Mouse (Mus musculus): ENCODE results near the gene Mybl2. TPM values are rescaled to one million over a fixed set of nuclear protein-coding genes. Genes with fewer than 3 reads are reported as not detected.
A peak's percentile ranks its signal among the peaks of the same experiment; 100 is the strongest.
"Not testable (repeated sequence)": the region's sequence is repeated elsewhere in the genome, so short reads cannot be mapped to it uniquely, and the experiment has no call there.

The Mybl2 gene
- total RNA-seq (2021) = 1 to 10 TPM; 1.3 to 2.5 TPM
- long read RNA-seq, experiment 1, partial matches to known transcripts = 0 of 1 reads
- long read RNA-seq, experiment 1, other reads (novel, unspliced or antisense) = 0 of 1 reads
- long read RNA-seq, experiment 2, partial matches to known transcripts = 1 of 1 reads
- long read RNA-seq, experiment 2, other reads (novel, unspliced or antisense) = 0 of 1 reads

DNA sequence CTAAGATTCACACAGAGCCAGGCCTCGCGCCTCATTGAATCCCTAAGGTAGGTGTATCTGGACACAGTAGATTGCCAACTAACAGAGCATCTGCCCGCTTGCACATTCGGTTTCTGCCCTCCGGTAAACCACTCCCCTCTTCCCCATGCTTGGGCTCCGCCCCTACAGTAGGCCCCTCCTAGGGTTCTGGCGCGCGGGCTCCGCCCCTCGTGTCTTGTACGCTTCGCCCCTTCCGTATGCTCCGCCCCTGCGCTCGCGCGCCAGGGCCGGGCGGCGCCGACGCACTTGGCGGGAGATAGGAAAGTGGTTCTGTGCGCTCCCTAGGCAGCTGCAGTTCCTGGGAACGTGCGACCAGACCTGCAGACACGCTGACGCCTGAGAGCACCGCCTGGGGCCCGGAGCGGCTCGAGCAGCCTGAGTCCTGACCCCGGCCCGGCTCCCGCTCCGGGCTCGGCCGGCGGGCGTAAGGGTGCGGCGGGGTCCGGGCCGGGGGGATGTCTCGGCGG lies at the start of gene Mybl2:
Mybl2 (plus strand) TSS at position 353 of the 506 bp plus-strand sequence.
- peak; percentile 93 for DNase-seq
- intact Hi-C loops (cut with DNase I; ENCODE audit: low total_unique reads) = no loop called here

DNA sequence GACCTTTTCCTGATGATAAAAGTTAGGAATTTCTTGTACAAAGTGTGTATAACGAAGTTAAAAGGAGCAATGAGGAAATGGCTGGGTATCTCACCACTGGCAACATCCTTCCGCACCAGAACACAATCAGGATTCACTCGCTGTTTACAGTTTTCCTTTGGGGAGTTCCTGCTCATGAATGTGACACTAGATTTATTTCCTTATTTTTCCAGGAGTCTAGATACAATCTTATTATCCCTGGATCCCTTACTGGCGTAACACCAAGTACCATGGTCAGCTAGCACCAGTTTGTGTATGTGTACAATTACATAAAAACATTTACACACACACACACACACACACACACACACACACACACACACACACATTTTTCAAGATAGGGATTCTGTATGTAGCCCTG lies 47.2 kb upstream of the Mybl2 start:
- DNase-seq = no peak
- intact Hi-C loops (cut with DNase I; ENCODE audit: low total_unique reads) = no loop called here

DNA sequence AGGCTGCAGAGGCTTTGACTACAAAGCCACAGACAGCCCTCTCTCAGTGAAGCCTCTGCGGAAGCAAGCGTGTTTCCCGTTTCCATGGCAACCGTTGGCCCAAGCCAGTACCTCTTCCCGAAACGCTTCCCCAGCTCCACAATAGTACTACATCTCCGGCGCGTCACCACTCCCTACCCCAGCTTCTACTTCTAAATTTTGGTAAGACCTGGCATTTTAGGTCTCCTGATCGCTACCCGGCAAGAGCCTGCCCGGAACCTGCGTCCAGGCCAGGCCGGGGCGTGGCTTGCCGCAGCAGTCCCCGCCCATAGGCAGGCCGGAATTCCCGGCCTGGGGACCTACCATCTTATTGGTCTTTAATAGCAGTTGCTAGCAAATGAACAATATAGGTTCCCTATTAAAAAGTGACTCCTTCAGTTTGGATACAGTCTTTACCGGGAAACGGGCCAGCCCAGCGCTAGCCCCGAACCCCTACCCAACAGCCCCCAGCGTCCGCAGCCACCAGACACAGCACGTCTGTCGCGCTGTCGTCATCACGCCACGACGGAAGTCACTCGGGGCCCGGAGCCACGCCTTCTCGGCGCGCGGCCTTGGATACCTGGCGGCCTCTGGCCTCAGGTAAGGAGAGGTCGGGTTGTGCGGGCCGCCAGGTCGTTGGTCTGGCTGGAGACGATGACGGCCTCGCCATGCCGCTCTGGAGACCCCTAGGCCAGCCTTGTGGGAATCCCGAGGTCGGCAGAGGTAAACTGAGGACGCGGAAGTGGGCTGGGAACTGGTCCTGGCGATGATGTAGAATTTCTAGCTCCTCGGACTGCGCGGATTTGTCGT lies 37.4 kb upstream of the Mybl2 start, which contains the start of gene Ift52:
Ift52 (plus strand) TSS at position 439 of the 828 bp plus-strand sequence.
- intact Hi-C loops (cut with DNase I; ENCODE audit: low total_unique reads) = no loop called here
- peak; percentile 89 for DNase-seq

DNA sequence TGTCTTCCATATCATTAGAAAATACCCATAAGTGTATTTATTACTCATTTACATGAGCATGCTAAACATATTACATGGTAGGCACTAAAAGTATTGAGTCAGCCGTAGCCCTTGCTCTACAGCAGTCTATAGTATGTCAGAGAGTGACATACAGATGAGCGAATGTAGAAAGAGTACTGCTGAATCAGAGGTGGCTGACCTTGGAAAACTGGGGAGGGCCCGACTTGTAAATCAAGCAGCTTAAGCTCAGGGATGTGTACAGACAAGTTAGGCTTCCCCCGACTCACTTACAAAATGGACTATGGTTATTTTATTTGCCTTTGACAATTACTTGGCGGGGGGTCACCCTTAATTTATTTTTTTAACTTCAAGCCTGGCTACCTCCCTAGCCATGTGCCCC lies 23.2 kb upstream of the Mybl2 start:
- intact Hi-C loops (cut with DNase I; ENCODE audit: low total_unique reads) = no loop called here
- DNase-seq = no peak

DNA sequence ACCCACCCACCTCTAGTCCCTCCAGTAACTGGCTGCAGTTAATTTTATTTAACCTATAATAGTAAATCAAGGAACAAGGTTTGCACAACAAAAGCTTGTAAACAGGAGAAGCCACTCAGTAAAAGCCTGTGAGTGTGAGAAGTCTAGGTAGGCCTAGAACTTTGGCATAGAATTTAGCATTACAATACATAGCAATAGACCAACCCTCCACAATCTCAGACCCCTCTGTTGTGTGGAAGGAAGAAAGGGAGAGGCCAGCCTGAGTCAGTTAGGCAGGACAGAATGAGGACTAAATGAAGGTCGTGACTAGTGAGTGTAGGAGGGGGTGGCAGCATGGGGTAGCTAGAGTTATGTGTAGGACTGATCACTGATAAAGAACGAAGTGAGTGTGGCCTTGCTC lies 22.7 kb upstream of the Mybl2 start:
- intact Hi-C loops (cut with DNase I; ENCODE audit: low total_unique reads) = no loop called here
- no peak for DNase-seq

DNA sequence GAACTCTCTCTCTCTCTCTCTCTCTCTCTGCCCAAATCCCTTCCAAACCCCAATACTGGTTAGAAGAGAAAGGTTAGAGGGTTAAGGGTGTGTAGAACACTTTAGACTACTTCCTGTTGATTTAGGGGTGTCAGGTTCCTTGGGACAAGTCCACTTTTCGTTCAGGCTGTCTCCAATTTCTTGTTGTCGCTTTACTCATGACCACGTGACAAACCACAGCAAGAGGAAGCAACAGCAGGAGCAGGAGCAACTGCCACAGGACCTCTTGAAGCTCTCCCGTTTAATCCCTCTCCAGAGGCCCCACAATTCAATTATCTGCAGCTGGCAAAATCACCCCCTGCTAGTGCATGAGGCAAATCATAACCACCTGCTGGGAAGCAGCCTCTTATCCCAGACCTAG lies 21.9 kb upstream of the Mybl2 start:
- intact Hi-C loops (cut with DNase I; ENCODE audit: low total_unique reads) = no loop called here

DNA sequence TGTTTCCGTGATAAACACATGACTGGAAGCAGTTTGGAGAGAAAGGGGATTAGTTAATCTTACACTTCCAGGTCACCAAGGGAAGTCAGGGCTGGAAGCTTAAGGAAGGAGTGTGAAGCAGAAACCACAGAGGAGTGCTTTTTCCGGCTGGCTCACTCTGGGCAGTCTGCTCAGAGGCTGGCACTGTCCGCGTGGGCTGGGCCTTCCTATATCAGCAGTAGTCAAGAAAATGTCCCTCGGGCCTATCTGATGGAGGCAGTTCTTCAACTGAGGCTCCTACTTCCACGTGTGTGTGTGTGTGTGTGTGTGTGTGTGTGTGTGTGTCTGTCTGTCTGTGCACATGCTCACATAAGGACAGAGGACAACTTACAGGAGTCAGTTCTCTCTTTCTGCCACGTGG lies 14.5 kb upstream of the Mybl2 start:
- no peak for DNase-seq
- intact Hi-C loops (cut with DNase I; ENCODE audit: low total_unique reads) = no loop called here

More for the DNA sequence above, 21.9 kb upstream of the Mybl2 start:
- DNase-seq = no peak

DNA sequence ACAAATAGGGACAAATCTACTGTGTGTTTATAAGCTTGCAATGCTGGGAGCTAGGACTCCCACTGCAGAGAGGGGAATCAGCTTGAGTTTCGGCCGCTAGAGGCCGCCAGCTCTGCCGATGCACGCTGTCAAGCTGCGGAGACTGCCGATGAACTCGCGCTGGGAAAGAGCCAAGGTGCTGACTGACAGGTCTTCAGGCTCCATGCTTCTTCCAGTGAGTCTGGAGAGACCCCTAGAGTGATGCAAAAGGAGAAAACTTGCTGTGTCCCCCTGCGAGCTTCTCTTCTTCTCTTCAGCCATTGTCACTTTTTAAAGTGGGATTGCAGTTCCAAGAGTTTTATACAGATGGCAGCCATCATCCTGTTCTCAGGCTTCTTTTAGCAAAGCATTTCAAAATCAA lies 6.4 kb upstream of the Mybl2 start:
- intact Hi-C loops (cut with DNase I; ENCODE audit: low total_unique reads) = no loop called here
- DNase-seq = peak; percentile 77

DNA sequence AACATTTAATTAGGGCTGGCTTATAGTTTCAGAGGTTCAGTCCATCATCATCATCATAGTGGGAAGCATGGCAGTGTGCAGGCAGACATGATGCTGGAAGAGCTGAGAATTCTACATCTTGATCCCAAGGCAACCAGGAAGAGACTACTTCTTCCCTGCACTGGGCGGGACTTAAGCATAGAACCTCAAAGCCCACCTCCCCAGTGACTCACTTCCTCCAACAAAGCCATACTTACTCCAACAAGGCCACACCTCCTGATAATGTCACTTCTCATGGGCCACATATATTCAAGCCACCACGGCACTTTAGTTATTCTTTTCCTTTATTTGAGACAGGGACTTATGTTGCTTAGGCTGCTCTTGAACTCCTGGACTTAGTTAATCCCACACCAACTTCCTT lies 5.4 kb upstream of the Mybl2 start:
- DNase-seq = no peak
- intact Hi-C loops (cut with DNase I; ENCODE audit: low total_unique reads) = no loop called here

DNA sequence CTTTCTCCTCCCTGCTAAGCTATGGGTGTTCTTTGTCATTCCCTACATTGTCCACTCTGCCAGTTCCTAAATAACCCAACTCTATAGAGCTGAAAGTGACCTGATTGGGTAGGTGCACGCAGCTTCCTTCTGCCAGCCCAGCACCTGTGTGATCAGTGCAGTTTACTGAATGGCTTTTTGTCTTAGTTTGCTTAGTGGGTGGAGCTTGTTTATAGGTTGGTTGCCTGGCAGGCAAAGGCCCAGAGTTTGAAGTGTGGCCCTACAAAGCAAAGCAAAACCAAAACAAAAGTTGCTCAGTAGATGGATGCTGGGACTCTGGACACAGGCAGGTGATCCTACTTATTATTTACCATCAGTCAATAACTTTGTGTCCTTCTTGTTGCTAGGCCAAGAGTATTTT lies 2.8 kb upstream of the Mybl2 start:
- intact Hi-C loops (cut with DNase I; ENCODE audit: low total_unique reads) = no loop called here

DNA sequence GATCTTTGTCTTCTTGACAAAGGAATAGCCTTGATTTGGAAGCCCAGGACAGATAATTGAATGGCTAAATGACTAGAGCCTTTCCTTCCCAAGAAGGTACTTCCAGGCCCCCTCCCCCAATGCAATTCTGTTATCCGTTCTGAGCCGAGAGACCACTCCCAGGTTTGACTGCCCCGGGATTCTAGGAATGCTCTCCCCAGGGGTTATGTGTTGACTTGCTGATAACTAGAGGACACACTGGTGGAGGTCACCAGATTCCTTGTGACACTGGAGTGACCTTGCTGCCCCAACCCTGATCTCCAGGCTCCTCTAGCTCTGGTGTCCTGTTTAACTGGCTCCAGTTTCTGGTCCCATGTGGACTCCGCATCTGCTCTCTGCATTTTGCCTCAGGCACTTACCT lies 2.4 kb upstream of the Mybl2 start:
- intact Hi-C loops (cut with DNase I; ENCODE audit: low total_unique reads) = no loop called here
- no peak for DNase-seq

More for the DNA sequence above, 2.8 kb upstream of the Mybl2 start:
- DNase-seq = no peak

DNA sequence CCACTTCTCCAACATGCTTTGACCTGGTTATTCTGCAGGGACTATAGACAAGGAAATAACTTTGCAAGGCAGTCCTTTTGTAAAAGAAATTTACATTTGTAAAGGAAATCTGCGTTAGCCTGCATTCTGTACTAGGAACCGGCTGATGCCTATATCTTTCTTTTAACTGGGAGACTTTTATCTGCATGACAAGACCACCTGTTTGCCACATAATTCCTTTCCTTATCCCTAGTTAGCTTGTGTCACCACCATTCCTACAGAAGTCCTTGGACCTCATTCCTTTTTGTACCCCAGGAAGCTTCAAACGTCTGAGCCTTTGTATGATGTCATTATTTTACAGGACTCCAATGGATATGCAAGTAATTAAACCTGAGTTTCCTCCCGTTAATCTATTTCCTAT lies 1.7 kb upstream of the Mybl2 start:
- intact Hi-C loops (cut with DNase I; ENCODE audit: low total_unique reads) = no loop called here
- no peak for DNase-seq

DNA sequence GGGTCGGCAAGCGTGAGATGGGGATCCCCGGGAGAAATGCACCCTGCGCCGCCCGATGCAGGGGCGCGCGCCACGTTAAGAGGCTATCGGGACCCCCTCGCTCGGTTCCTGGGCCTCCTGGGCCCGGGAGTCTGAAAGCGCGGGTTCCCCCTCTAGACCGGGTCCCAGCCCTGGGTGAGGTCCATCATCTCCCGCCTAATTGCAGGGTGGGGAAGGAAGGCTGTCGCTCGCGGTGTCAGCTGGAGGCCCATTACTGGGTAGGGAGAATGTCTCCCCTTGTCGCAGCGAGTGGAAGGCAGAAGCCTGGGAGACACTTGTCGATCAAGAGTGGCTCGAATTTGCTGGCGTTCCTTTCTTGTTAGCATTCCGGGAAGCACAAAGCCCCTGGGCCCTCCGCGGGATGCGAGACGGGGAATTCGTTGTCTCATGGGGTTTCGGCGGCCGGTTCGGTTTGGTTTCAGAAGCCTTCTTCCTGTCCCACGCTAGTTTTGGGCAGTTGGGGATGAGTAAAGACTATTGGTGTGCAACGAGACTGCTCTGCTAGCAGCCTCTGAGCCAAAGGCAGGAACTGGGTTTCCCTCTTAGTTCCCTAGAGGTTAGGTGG lies 506 bp downstream of the Mybl2 start:
- no peak for DNase-seq
- intact Hi-C loops (cut with DNase I; ENCODE audit: low total_unique reads) = no loop called here

DNA sequence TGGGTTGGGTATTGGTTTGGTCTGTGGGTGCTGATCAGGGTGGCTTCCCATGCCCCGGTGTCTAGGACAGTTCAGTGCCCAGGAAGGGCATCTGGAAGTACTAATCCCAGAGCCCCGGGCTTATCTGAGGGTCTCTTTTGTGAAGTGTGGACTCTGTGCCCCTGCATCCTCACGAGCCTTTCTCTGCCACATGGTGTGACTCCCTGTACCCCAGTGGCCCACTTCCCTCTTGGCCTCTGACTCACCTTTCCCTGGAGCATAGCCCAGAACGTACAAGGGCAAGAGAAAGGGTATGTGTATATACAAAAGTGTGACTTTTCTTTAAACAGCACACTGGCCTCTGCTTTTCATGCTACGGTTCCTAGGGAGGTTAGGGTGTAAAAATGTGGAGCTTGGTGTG lies 1.2 kb downstream of the Mybl2 start:
- DNase-seq = no peak
- intact Hi-C loops (cut with DNase I; ENCODE audit: low total_unique reads) = no loop called here

DNA sequence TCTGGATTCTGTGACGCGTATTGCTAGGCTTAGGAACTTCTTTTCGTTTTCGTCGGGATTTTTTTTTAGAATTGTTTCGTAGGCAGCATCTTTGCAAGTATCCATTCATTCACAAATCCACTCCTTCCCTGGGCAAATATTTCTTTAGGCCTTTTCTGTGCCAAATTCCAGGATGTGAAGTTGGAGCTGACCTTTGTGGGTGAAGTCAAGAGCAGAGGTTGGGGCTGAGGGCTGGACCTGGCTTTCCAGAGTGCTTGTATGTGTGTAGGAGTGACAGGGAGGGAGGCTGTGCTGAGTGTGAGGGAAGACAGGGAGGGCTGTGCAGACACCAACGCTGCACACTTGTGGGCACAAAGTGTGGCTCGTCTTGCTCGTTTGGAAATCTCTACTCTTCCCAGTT lies 2.1 kb downstream of the Mybl2 start:
- intact Hi-C loops (cut with DNase I; ENCODE audit: low total_unique reads) = no loop called here
- DNase-seq = no peak

DNA sequence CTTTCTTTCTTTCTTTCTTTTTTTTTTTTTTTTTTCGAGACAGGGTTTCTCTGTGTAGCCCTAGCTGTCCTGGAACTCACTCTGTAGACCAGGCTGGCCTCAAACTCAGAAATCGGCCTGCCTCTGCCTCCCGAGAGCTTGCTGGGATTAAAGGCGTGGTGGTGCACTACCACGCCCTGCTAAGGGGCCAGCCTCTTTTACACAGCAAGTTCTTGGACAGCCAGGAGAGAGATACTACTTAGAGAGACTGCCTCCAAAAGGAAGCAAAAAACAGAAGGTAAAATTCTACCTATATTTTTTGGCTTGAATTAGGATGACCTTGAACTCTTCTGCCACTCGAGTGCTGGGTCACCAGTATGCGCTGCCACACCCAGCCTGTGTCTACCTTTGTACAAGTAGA lies 4.5 kb downstream of the Mybl2 start:
- DNase-seq; intact Hi-C loops (cut with DNase I; ENCODE audit: low total_unique reads): not testable (repeated sequence)

DNA sequence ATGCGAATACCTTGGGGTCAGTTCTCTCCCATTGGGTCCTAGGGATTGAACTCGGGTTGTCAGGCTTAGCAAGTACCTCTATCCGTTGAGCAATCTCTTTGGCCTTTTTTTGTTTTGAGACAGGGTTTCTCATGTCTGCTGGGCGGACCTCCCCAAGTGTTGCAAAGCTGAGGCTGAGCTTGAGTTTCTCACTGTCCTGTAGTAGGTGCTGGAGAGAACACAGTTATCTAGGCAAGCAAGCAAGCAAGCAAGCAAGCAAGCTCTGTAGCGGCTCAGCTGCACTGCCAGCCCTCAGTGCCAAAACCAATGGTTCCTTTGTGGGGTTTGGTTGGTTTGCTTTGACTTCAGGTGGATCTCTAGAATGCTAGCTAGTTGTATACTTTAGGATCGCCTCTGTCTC lies 6.1 kb downstream of the Mybl2 start:
- intact Hi-C loops (cut with DNase I; ENCODE audit: low total_unique reads) = no loop called here
- DNase-seq = no peak

DNA sequence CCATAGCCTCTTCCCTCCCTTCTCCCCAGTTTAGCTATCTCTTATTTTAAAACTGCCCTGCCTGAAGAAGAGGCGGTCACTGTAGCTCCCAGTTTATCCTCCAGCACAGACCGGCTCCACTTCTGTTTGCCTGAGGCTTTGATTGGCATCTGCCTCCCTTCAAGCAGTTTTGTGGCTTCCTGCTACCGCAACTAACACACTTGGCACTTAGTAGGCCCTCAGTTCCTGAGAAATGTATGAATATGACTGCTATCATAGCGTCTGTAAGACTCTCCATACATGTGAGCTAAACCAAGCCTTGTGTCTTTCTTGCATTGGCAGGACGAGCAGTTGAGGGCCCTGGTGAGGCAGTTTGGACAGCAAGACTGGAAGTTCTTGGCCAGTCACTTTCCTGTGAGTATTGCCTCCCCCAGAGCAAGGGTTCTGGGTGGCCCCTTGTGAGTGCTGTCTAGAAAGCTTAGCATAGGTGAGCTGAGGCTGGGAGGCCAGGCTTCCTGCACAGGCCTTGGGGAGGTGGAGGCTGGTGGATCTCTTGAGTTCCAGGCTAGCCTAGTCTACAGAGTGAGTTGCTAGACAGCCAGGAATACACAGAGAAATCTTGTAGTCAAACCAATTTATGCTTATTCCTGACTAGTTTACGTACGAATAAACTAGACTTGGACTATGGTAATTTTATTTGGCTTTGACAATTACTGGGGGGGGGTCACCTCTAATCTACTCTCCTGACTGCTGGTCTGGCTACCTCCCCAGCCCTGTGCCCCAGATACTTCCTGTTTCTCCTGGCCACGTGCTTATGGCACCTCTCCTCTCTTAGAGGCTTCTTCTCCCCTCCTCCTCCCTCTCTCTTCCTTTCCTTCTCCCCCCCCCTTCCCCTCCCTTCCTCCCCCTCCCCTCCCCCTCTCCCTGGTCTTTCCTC lies 7.0 kb downstream of the Mybl2 start:
- intact Hi-C loops (cut with DNase I; ENCODE audit: low total_unique reads) = no loop called here
- DNase-seq = no peak

DNA sequence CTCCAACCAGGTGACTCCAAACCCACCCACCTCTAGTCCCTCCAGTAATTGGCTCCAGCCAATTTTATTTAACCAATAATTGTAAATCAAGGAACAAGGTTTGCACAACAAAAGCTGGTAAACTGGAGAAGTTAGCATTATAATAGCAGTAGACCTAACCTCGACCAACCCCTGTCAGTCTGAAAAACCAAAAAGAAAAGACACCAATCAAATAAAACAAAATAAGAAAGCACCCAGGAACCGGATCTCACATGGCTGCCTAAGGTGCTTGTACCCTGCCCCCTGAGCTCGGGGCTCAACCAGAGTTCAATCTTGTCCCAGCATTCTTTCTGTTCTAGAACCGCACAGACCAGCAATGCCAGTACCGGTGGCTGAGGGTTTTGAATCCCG lies 7.6 kb downstream of the Mybl2 start:
- DNase-seq = no peak
- intact Hi-C loops (cut with DNase I; ENCODE audit: low total_unique reads) = no loop called here

DNA sequence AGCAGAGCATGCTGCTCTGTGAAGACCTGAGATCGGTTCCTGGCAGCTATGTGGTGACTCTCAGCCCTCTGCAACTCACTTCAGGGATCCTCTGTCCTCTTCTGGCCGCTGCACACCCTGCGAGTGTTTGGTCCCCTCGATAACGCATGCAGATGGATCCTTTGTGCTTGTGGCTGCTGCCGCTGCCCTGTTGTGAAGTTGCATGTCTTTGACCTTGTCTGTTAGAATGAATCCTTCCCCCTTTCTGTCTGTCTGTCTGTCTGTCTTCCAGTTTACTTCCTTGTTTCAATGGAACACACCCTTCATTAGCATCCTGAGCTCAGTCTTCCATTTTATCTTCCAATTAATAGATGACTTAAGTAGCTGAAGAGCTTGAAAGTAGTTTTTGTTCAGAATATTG lies 11.8 kb downstream of the Mybl2 start:
- DNase-seq = no peak
- intact Hi-C loops (cut with DNase I; ENCODE audit: low total_unique reads) = no loop called here

Data from gastrocnemius, postnatal 14 days (tissue).